Mouse (Mus musculus) kidney, adult 2 months (tissue): ENCODE measurements around the gene Mtf2.

Experiments used
- CTCF ChIP-seq: fragments of 200-500 bp; conservative IDR thresholded peaks from 2 replicates; pipeline ENCODE4 v1.5.1; 2011; ENCODE audit warnings: low read depth, mild to moderate bottlenecking, control low read depth, low read length, moderate library complexity, mixed read lengths; ENCODE audit not compliant: insufficient read depth, insufficient read length
- POLR2A ChIP-seq: fragments of 200-500 bp; IDR thresholded peaks from one replicate; pipeline ENCODE4 v1.6.1; 2011; ENCODE audit warnings: low read depth, low read length, control low read depth

GRCm38 (mm10) chr5:108051026-108051425, 14.4 kb upstream of the Mtf2 start:
- TF ChIP-seq POLR2A: no peak
- TF ChIP-seq CTCF: no peak
